Mouse (Mus musculus) cortical plate, adult 2 months (tissue): ENCODE data around the gene Hist1h2ae. TPM values are rescaled to one million over a fixed set of nuclear protein-coding genes. Genes with fewer than 3 reads are reported as not detected.
A peak's percentile ranks its signal among the peaks of the same experiment; 100 is the strongest.
"Not testable (repeated sequence)": the region's sequence is repeated elsewhere in the genome, so short reads cannot be mapped to it uniquely, and the experiment has no call there.

Source experiments
- H3K27ac ChIP-seq: fragments of 200-500 bp; 2 replicates; pipeline ENCODE4 v1.5.1; 2012; ENCODE audit warnings: low read length, control low read depth, inconsistent platforms; ENCODE audit not compliant: insufficient read depth
- H3K4me1 ChIP-seq: fragments of 200-500 bp; 2 replicates; pipeline ENCODE4 v1.6.1; 2011; ENCODE audit warnings: low read length; ENCODE audit not compliant: control insufficient read depth, insufficient read depth
- H3K4me3 ChIP-seq: fragments of 200-500 bp; 2 replicates; pipeline ENCODE4 v1.5.1; 2011; ENCODE audit warnings: mild to moderate bottlenecking, low read length, control low read depth; ENCODE audit not compliant: insufficient read depth
- CTCF ChIP-seq: fragments of 200-500 bp; IDR thresholded peaks from 2 replicates; pipeline ENCODE4 v1.5.1; 2011; ENCODE audit warnings: mild to moderate bottlenecking, control low read depth, low read length; ENCODE audit not compliant: insufficient read depth; ENCODE audit errors: extremely low read depth
- POLR2A ChIP-seq: fragments of 200-500 bp; IDR thresholded peaks from 2 replicates; pipeline ENCODE4 v1.6.1; 2011; ENCODE audit warnings: mild to moderate bottlenecking, low read length, control low read depth; ENCODE audit not compliant: insufficient read depth; ENCODE audit errors: extremely low read depth
- polyA plus RNA-seq: library from polyadenylated mRNA; depleted of rRNA; stranded (reverse); fragments of >200 nt; gene quantifications from 2 replicates; pipeline ENCODE4 v1.2.3, GENCODE M21; 2012

Hist1h2ae gene
- polyA plus RNA-seq, 1 experiment: 0.50 TPM

GRCm38 (mm10) chr13:23551931-23552914, 18.8 kb downstream of the Hist1h2ae start:
- Histone ChIP-seq H3K4me1 (no peaks in the 10 kb centered on the region; the same call in 1 of the 2 replicates), H3K4me3 (peak overlapping the region; percentile 66; the same call in 1 of the 2 replicates), H3K27ac (no peak overlapping the region)
- no peak for TF ChIP-seq POLR2A
- TF ChIP-seq CTCF: no peak

- H3K4me1 ChIP-seq: not testable (repeated sequence)
- peak; percentile 96 for TF ChIP-seq POLR2A
- Histone ChIP-seq H3K4me3 (peak within 1 kb of the TSS; percentile 66), H3K27ac (peak within 1 kb of the TSS; percentile 57; the same call in 1 of the 2 replicates)
Observed at GRCm38 (mm10) chr13:23551146-23551834, 19.7 kb downstream of the Hist1h2ae start, which contains the start of gene Hist1h4f. Gene Hist1h4f (minus strand): TSS chr13:23551648.

- H3K4me1 ChIP-seq: no peaks in the 10 kb centered on the region; the same call in 1 of the 2 replicates
- TF ChIP-seq CTCF (no peak), POLR2A (no peak)
- peak overlapping the region; percentile 57; the same call in 1 of the 2 replicates for H3K27ac ChIP-seq
- peak overlapping the region; percentile 66 for H3K4me3 ChIP-seq
Observed at GRCm38 (mm10) chr13:23550761-23551145, 20.3 kb downstream of the Hist1h2ae start.

DNA sequence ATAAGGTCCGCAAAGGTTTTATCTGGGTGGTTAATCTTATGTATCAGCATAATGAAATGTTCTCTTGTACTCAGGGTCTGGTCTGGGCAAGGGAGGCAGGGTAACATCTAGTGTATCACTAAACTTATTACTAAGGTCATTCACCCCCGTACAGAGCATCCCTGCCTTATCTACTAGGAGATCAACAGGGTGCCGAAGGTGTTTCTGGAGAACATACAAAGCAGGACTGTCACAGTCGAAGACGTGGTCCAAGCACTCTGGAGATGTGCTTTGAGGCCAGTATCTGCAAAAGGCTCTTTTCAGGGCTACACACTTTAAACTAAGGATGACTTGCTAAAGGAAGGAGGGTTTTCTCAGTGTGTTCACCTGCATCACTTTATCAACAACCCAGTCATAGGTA, 24.3 kb downstream of the Hist1h2ae start:
- H3K4me1 ChIP-seq: no peaks in the 10 kb centered on the region; the same call in 1 of the 2 replicates
- no peak overlapping the region for H3K4me3 ChIP-seq
- no peak overlapping the region for H3K27ac ChIP-seq
- TF ChIP-seq POLR2A: no peak
- no peak for TF ChIP-seq CTCF

GRCm38 (mm10) chr13:23544787-23545120, 26.3 kb downstream of the Hist1h2ae start:
- H3K27ac ChIP-seq, H3K4me1 ChIP-seq: not testable (repeated sequence)
- H3K4me3 ChIP-seq: peak overlapping the region; percentile 29

DNA sequence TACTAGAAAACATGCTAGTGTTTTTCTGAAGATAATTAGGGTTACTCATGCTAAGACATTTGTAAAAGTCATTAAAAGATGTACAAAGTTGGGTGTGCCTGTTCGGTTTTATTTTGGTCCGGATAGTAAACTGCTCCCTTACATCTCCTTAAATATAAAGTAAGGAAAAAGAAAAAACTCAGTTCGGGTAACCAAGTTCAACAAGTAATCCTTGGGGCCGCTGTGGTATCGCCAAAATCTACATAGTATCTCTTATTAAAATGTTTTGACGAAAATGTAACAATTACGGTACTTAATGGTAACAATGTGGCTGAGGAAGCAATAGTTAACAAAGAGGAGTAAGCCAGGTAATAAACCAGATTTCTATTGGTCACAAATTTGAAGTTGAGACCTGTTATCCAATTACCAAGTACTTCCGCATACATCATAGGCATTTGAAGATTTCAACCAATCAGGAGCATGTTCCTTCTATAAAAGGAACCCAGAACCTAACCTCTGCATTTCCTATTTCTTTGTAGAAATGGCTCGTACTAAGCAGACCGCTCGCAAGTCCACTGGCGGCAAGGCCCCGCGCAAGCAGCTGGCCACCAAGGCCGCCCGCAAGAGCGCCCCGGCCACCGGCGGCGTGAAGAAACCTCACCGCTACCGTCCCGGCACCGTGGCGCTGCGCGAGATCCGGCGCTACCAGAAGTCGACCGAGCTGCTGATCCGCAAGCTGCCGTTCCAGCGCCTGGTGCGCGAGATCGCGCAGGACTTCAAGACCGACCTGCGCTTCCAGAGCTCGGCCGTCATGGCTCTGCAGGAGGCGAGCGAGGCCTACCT, 26.8 kb downstream of the Hist1h2ae start, which contains the start of gene Hist1h3f:
Gene Hist1h3f, plus strand, starts transcription at position 88 of the 822 bp plus-strand sequence.
- Histone ChIP-seq H3K4me3 (peak within 1 kb of the TSS; percentile 29), H3K4me1 (no peaks in the 10 kb centered on the region), H3K27ac (peak within 1 kb of the TSS; percentile 55; the same call in 1 of the 2 replicates)
- TF ChIP-seq CTCF (no peak), POLR2A (peak; percentile 96)

- TF ChIP-seq POLR2A: peak; percentile 73; the same call in 1 of the 2 replicates
- not testable (repeated sequence) for H3K27ac ChIP-seq, H3K4me1 ChIP-seq
- H3K4me3 ChIP-seq: peak within 1 kb of the TSS; percentile 29
Observed at GRCm38 (mm10) chr13:23542999-23543607, 27.9 kb downstream of the Hist1h2ae start, which contains the start of gene Hist1h2bh. Gene Hist1h2bh (minus strand): TSS chr13:23543392.

- H3K27ac ChIP-seq, H3K4me1 ChIP-seq: not testable (repeated sequence)
- peak overlapping the region; percentile 23; the same call in 1 of the 2 replicates for H3K4me3 ChIP-seq
Observed at GRCm38 (mm10) chr13:23542225-23542980, 28.6 kb downstream of the Hist1h2ae start.

- H3K27ac ChIP-seq: no peak overlapping the region
- no peaks in the 10 kb centered on the region for H3K4me1 ChIP-seq
- no peak overlapping the region for H3K4me3 ChIP-seq
- no peak for TF ChIP-seq CTCF
- no peak for TF ChIP-seq POLR2A
Observed at GRCm38 (mm10) chr13:23541497-23541896, 29.5 kb downstream of the Hist1h2ae start.

GRCm38 (mm10) chr13:23539821-23540220, 31.2 kb downstream of the Hist1h2ae start:
- H3K4me1 ChIP-seq, H3K4me3 ChIP-seq, H3K27ac ChIP-seq: not testable (repeated sequence)
